Mouse (Mus musculus) adrenal gland, adult 8-10 months (tissue): ENCODE measurements around the gene Mlana. TPM values are rescaled to one million over a fixed set of nuclear protein-coding genes. Genes with fewer than 3 reads are reported as not detected.

Source experiments
- DNase-seq: peaks from one replicate; pipeline ENCODE4 v3.0.0; 2022
- total RNA-seq, 4 experiments: library from RNA; stranded (reverse); gene quantifications; 2 replicates each; pipeline ENCODE4 v1.2.4; 2022

Gene Mlana
- total RNA-seq, 4 experiments from 2014 or later: not detected

- DNase-seq: no peak
Observed at GRCm38 (mm10) chr19:29676479-29677193, 21.0 kb upstream of the Mlana start.

GRCm38 (mm10) chr19:29678181-29678778, 19.3 kb upstream of the Mlana start:
- no peak for DNase-seq

- DNase-seq: no peak
Observed at GRCm38 (mm10) chr19:29680182-29681152, 17.2 kb upstream of the Mlana start.

- DNase-seq: peak; percentile 55
Observed at GRCm38 (mm10) chr19:29683844-29684540, 13.6 kb upstream of the Mlana start.

- no peak for DNase-seq
Observed at GRCm38 (mm10) chr19:29695071-29695470, 2.6 kb upstream of the Mlana start.

- DNase-seq: no peak
Observed at GRCm38 (mm10) chr19:29696309-29696708, 1.3 kb upstream of the Mlana start.

GRCm38 (mm10) chr19:29696840-29697239, 784 bp upstream of the Mlana start:
- DNase-seq: no peak

GRCm38 (mm10) chr19:29701707-29702106, 4.1 kb downstream of the Mlana start:
- DNase-seq: no peak

GRCm38 (mm10) chr19:29704436-29704835, 6.8 kb downstream of the Mlana start:
- DNase-seq: no peak

- DNase-seq: no peak
Observed at GRCm38 (mm10) chr19:29707314-29707898, 9.8 kb downstream of the Mlana start.

- DNase-seq: no peak
Observed at GRCm38 (mm10) chr19:29708003-29708402, 10.4 kb downstream of the Mlana start.

- DNase-seq: no peak
Observed at GRCm38 (mm10) chr19:29708461-29708860, 10.8 kb downstream of the Mlana start.

- DNase-seq: no peak
Observed at GRCm38 (mm10) chr19:29709461-29709860, 11.8 kb downstream of the Mlana start.

GRCm38 (mm10) chr19:29713451-29713850, 15.8 kb downstream of the Mlana start:
- DNase-seq: no peak

- DNase-seq: no peak
Observed at GRCm38 (mm10) chr19:29717854-29718253, 20.2 kb downstream of the Mlana start.

- DNase-seq: no peak
Observed at GRCm38 (mm10) chr19:29718476-29718875, 20.9 kb downstream of the Mlana start.

- DNase-seq: no peak
Observed at GRCm38 (mm10) chr19:29735421-29735820, 37.8 kb downstream of the Mlana start.

GRCm38 (mm10) chr19:29739608-29740007, 42.0 kb downstream of the Mlana start:
- no peak for DNase-seq

GRCm38 (mm10) chr19:29740661-29741060, 43.0 kb downstream of the Mlana start:
- no peak for DNase-seq

- no peak for DNase-seq
Observed at GRCm38 (mm10) chr19:29743531-29743930, 45.9 kb downstream of the Mlana start.

GRCm38 (mm10) chr19:29750994-29751393, 53.4 kb downstream of the Mlana start:
- DNase-seq: no peak

- DNase-seq: no peak
Observed at GRCm38 (mm10) chr19:29753939-29754338, 56.3 kb downstream of the Mlana start.
